Mouse (Mus musculus): Measurements from ENCODE around the gene Ankzf1. TPM values are rescaled to one million over a fixed set of nuclear protein-coding genes. Genes with fewer than 3 reads are reported as not detected.
A peak's percentile ranks its signal among the peaks of the same experiment; 100 is the strongest.

The Ankzf1 gene
- polyA plus RNA-seq, 1 experiment, result 11.4 TPM

DNA sequence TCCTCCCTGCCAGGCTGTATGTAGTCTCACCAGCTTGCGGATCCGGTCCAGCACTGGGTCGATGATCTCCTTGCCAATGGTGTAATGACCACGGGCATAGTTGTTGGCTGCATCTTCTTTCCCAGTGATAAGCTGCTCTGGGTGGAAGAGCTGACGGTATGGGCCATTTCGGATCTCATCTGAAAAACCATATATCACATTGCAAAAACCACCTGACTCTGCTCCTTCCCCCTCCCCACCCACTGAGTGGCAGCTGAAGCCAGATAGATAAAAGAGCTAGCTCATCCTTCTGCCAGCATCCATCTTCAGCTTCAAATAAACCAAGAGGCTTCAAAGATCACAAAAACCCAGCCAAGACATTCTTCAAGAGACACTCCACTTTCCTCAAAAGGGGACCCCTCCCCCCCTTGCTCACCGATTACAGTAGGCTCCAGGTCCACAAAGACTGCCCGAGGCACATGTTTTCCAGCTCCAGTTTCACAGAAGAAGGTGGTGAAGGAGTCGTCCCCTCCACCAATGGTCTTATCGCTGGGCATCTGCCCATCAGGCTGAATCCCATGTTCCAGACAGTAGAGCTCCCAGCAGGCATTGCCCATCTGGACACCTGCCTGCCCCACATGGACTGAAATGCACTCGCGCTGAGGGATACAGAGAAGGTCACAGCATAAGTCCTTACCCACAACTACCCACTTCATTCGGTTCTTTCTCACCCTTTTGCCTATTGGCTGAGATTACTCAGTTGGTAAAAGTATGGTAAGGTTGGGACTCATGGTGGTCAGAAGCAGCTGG lies 25.0 kb downstream of the Ankzf1 start:
- Histone ChIP-seq H3K4me3 (peak overlapping the region; percentile 71), H3K4me2 (ENCODE audit: low read depth) (peak overlapping the region; percentile 95)

DNA sequence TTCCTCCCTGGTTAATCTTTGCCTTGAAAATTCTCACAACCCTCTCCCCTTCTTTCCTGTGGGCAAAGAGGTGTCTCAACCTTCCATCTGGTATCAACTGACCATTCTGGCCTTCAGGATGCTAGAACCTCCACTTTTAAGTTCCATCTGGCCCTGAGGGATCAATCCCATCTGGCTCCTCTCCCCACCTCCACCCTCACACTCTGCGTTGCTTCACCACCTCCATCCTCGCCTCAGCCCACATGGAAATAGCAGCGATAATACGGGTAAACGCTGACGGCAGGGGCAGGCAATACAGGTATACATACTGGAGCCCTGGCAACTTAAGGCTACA lies 25.9 kb downstream of the Ankzf1 start:
- Histone ChIP-seq H3K4me2 (ENCODE audit: low read depth) (peak overlapping the region; percentile 95), H3K36me3 (ENCODE audit: control insufficient read depth, insufficient read depth) (peaks cover 22% of the 10 kb centered on the region), H3K79me2 (ENCODE audit: control insufficient read depth, insufficient read depth) (peaks cover 24% of the 10 kb centered on the region), H3K4me3 (peak overlapping the region; percentile 71), H3ac (ENCODE audit: control insufficient read depth, insufficient read length) (peak overlapping the region; percentile 2), H3K27me3 (ENCODE audit: control insufficient read depth, insufficient read depth, insufficient read length) (no peaks in the 10 kb centered on the region)
- TF ChIP-seq TCF12 (IDR thresholded peaks at IDR 0.05; ENCODE audit: insufficient read depth, poor library complexity, severe bottlenecking) (no peak), CEBPB (IDR thresholded peaks at IDR 0.05; ENCODE audit: insufficient read depth, poor library complexity, severe bottlenecking) (no peak), POLR2A (IDR thresholded peaks at IDR 0.05; ENCODE audit: insufficient read length, low read depth) (no peak), E2F4 (IDR thresholded peaks at IDR 0.05; ENCODE audit: insufficient read depth) (no peak), TCF3 (IDR thresholded peaks at IDR 0.05; ENCODE audit: insufficient read length, low read depth) (no peak), USF1 (IDR thresholded peaks at IDR 0.05; ENCODE audit: low read depth) (no peak), MAX (IDR thresholded peaks at IDR 0.05; ENCODE audit: low read depth) (no peak), SRF (IDR thresholded peaks at IDR 0.05; ENCODE audit: control insufficient read depth, insufficient read length, low read depth) (no peak), MYOD1 (IDR thresholded peaks at IDR 0.05; ENCODE audit: control insufficient read depth in 1 of 3, insufficient read length in 2 of 3, low read depth in 2 of 3) (no peak), POLR2AphosphoS2 (IDR thresholded peaks at IDR 0.05; ENCODE audit: insufficient read length, low read depth) (no peak), MYOG (IDR thresholded peaks at IDR 0.05; ENCODE audit: control insufficient read depth in 1 of 3, insufficient read depth in 1 of 3, insufficient read length in 2 of 3, low read depth in 2 of 3) (no peak), REST (IDR thresholded peaks at IDR 0.05; ENCODE audit: insufficient read depth, insufficient read length) (no peak)

More for the DNA sequence above, 25.0 kb downstream of the Ankzf1 start:
- no peak for TF ChIP-seq USF1 (IDR thresholded peaks at IDR 0.05; ENCODE audit: low read depth)
- TF ChIP-seq REST (IDR thresholded peaks at IDR 0.05; ENCODE audit: insufficient read depth, insufficient read length), result no peak
- TF ChIP-seq MAX (IDR thresholded peaks at IDR 0.05; ENCODE audit: low read depth), result no peak
- TF ChIP-seq CEBPB (IDR thresholded peaks at IDR 0.05; ENCODE audit: insufficient read depth, poor library complexity, severe bottlenecking), result no peak
- TF ChIP-seq POLR2AphosphoS2 (IDR thresholded peaks at IDR 0.05; ENCODE audit: insufficient read length, low read depth), result peak; percentile 68
- TF ChIP-seq POLR2A (IDR thresholded peaks at IDR 0.05; ENCODE audit: insufficient read length, low read depth), result no peak
- TF ChIP-seq E2F4 (IDR thresholded peaks at IDR 0.05; ENCODE audit: insufficient read depth), result no peak
- no peak for TF ChIP-seq TCF12 (IDR thresholded peaks at IDR 0.05; ENCODE audit: insufficient read depth, poor library complexity, severe bottlenecking)
- TF ChIP-seq MYOG (IDR thresholded peaks at IDR 0.05; ENCODE audit: control insufficient read depth in 1 of 3, insufficient read depth in 1 of 3, insufficient read length in 2 of 3, low read depth in 2 of 3), result no peak
- TF ChIP-seq TCF3 (IDR thresholded peaks at IDR 0.05; ENCODE audit: insufficient read length, low read depth), result no peak
- TF ChIP-seq MYOD1 (IDR thresholded peaks at IDR 0.05; ENCODE audit: control insufficient read depth in 1 of 3, insufficient read length in 2 of 3, low read depth in 2 of 3), result peak in 1 of 3 experiments; percentile 11
- H3K79me2 ChIP-seq (ENCODE audit: control insufficient read depth, insufficient read depth), result peaks cover 33% of the 10 kb centered on the region
- peaks cover 22% of the 10 kb centered on the region for H3K36me3 ChIP-seq (ENCODE audit: control insufficient read depth, insufficient read depth)
- no peak overlapping the region for H3ac ChIP-seq (ENCODE audit: control insufficient read depth, insufficient read length)
- no peaks in the 10 kb centered on the region for H3K27me3 ChIP-seq (ENCODE audit: control insufficient read depth, insufficient read depth, insufficient read length)

GRCm38 (mm10) chr1:75218227-75219001 lies 26.5 kb downstream of the Ankzf1 start:
- Histone ChIP-seq H3K4me2 (ENCODE audit: low read depth) (peak overlapping the region; percentile 95), H3ac (ENCODE audit: control insufficient read depth, insufficient read length) (peak overlapping the region; percentile 2), H3K27me3 (ENCODE audit: control insufficient read depth, insufficient read depth, insufficient read length) (no peaks in the 10 kb centered on the region), H3K4me3 (peak overlapping the region; percentile 71), H3K79me2 (ENCODE audit: control insufficient read depth, insufficient read depth) (peaks cover 24% of the 10 kb centered on the region), H3K36me3 (ENCODE audit: control insufficient read depth, insufficient read depth) (peaks cover 18% of the 10 kb centered on the region)
- TF ChIP-seq MAX (IDR thresholded peaks at IDR 0.05; ENCODE audit: low read depth) (no peak), POLR2A (IDR thresholded peaks at IDR 0.05; ENCODE audit: insufficient read length, low read depth) (peak; percentile 16), MYOD1 (IDR thresholded peaks at IDR 0.05; ENCODE audit: control insufficient read depth in 1 of 3, insufficient read length in 2 of 3, low read depth in 2 of 3) (peak in 2 of 3 experiments; percentile 94 to 97), USF1 (IDR thresholded peaks at IDR 0.05; ENCODE audit: low read depth) (peak; percentile 25), CEBPB (IDR thresholded peaks at IDR 0.05; ENCODE audit: insufficient read depth, poor library complexity, severe bottlenecking) (no peak), TCF12 (IDR thresholded peaks at IDR 0.05; ENCODE audit: insufficient read depth, poor library complexity, severe bottlenecking) (peak; percentile 69), TCF3 (IDR thresholded peaks at IDR 0.05; ENCODE audit: insufficient read length, low read depth) (peak; percentile 26), E2F4 (IDR thresholded peaks at IDR 0.05; ENCODE audit: insufficient read depth) (no peak), MYOG (IDR thresholded peaks at IDR 0.05; ENCODE audit: control insufficient read depth in 1 of 3, insufficient read depth in 1 of 3, insufficient read length in 2 of 3, low read depth in 2 of 3) (peak; percentile 6 to 86 (median 74)), REST (IDR thresholded peaks at IDR 0.05; ENCODE audit: insufficient read depth, insufficient read length) (no peak), SRF (IDR thresholded peaks at IDR 0.05; ENCODE audit: control insufficient read depth, insufficient read length, low read depth) (no peak), POLR2AphosphoS2 (IDR thresholded peaks at IDR 0.05; ENCODE audit: insufficient read length, low read depth) (peak; percentile 16)

DNA sequence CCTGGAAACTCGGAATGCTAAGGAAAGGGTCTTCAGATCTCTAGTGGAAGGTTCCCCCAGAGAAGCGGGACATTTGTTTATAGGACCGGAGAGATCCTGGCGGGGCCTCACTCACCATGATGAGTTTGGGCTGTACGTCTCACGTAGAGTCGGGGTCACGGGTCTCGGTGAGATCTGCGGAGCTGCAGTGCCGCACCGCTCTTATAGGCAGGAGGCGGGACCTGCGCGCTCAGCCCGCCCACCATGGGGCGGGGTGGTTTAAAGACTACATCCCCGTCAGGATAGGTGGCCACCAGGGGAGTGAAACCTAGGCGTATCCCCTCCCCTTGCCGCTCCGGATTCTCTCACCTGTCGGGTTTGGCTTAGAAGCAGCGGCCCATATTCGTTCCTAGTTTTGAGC lies 27.1 kb downstream of the Ankzf1 start:
- Histone ChIP-seq H3K4me3 (peak overlapping the region; percentile 71), H3K36me3 (ENCODE audit: control insufficient read depth, insufficient read depth) (peaks cover 12% of the 10 kb centered on the region), H3ac (ENCODE audit: control insufficient read depth, insufficient read length) (peak overlapping the region; percentile 2), H3K79me2 (ENCODE audit: control insufficient read depth, insufficient read depth) (peaks cover 24% of the 10 kb centered on the region), H3K4me2 (ENCODE audit: low read depth) (peak overlapping the region; percentile 95), H3K27me3 (ENCODE audit: control insufficient read depth, insufficient read depth, insufficient read length) (no peaks in the 10 kb centered on the region)
- no peak for TF ChIP-seq SRF (IDR thresholded peaks at IDR 0.05; ENCODE audit: control insufficient read depth, insufficient read length, low read depth)
- peak in 1 of 3 experiments; percentile 24 for TF ChIP-seq MYOD1 (IDR thresholded peaks at IDR 0.05; ENCODE audit: control insufficient read depth in 1 of 3, insufficient read length in 2 of 3, low read depth in 2 of 3)
- TF ChIP-seq POLR2AphosphoS2 (IDR thresholded peaks at IDR 0.05; ENCODE audit: insufficient read length, low read depth), result peak; percentile 96
- peak; percentile 98 for TF ChIP-seq POLR2A (IDR thresholded peaks at IDR 0.05; ENCODE audit: insufficient read length, low read depth)

All from myocyte (in vitro differentiated cells).